Mouse (Mus musculus) heart, postnatal 0 days (tissue): ENCODE data around the gene Pitpnm3.

ENCODE experiments used
- CTCF ChIP-seq: IDR thresholded peaks from 2 replicates; pipeline ENCODE4 v1.5.1; 2016; ENCODE audit warnings: antibody characterized with exemption, control low read depth, low read depth
- EP300 ChIP-seq: IDR thresholded peaks from 2 replicates; pipeline ENCODE4 v1.6.1; 2016; ENCODE audit warnings: antibody characterized with exemption, low read depth

- TF ChIP-seq CTCF: no peak
- no peak for TF ChIP-seq EP300
Measured at GRCm38 (mm10) chr11:72130021-72130420, 5.6 kb downstream of the Pitpnm3 start.
